Mouse (Mus musculus): Measurements from ENCODE around the gene Efcab11. TPM values are rescaled to one million over a fixed set of nuclear protein-coding genes. Genes with fewer than 3 reads are reported as not detected.
A peak's percentile ranks its signal among the peaks of the same experiment; 100 is the strongest.

Efcab11 gene
- polyA plus RNA-seq, 1 experiment from 2014 or later: 3.6 TPM

- WGBS: 40% methylated on average over 8 of the region's 8 CpGs
- no peak for DNase-seq (ENCODE audit: low spot score)
- Histone ChIP-seq H3K9ac (ENCODE audit: low read length) (no peak overlapping the region), H3K4me3 (ENCODE audit: low read depth, low read length) (peak overlapping the region; percentile 76), H3K27ac (replicated peaks) (no peak overlapping the region), H3K4me1 (replicated peaks; ENCODE audit: control insufficient read depth, insufficient read depth) (no peaks in the 10 kb centered on the region), H3K36me3 (ENCODE audit: control insufficient read depth, insufficient read depth, low read length) (no peaks in the 10 kb centered on the region), H3K4me2 (replicated peaks; ENCODE audit: low read depth) (peak overlapping the region; percentile 94), H3K27me3 (ENCODE audit: control insufficient read depth, insufficient read depth, low read length) (no peaks in the 10 kb centered on the region), H3K9me3 (ENCODE audit: control insufficient read depth, low read length) (no peaks in the 10 kb centered on the region)
- ATAC-seq (ENCODE audit: low FRiP score, low TSS enrichment): no peak
- TF ChIP-seq EP300 (optimal IDR thresholded peaks at IDR 0.05): no peak
- peak; percentile 8; the same call in 1 of the 2 replicates for TF ChIP-seq CTCF (IDR thresholded peaks at IDR 0.05; ENCODE audit: low read depth)
Observed at GRCm38 (mm10) chr12:99885282-99885901, 1.2 kb upstream of the Efcab11 start.

GRCm38 (mm10) chr12:99883713-99884105, 530 bp downstream of the Efcab11 start:
- 0 out of 2 replicates have a peak, but pooled peaks have one; percentile 12 for ATAC-seq (ENCODE audit: low FRiP score, low TSS enrichment)
- DNase-seq (ENCODE audit: low spot score): peak; percentile 27
- peak overlapping the region; percentile 76 for H3K4me3 ChIP-seq (ENCODE audit: low read depth, low read length)
- H3K36me3 ChIP-seq (ENCODE audit: control insufficient read depth, insufficient read depth, low read length): no peaks in the 10 kb centered on the region
- H3K27me3 ChIP-seq (ENCODE audit: control insufficient read depth, insufficient read depth, low read length): no peaks in the 10 kb centered on the region
- no peak for TF ChIP-seq CTCF (IDR thresholded peaks at IDR 0.05; ENCODE audit: low read depth)
- no peak for TF ChIP-seq EP300 (optimal IDR thresholded peaks at IDR 0.05)
- peak overlapping the region; percentile 94 for H3K4me2 ChIP-seq (replicated peaks; ENCODE audit: low read depth)
- peak overlapping the region; percentile 82; the same call in 1 of the 2 replicates for H3K9ac ChIP-seq (ENCODE audit: low read length)
- H3K27ac ChIP-seq (replicated peaks): peak overlapping the region; percentile 42; the same call in 1 of the 2 replicates
- H3K4me1 ChIP-seq (replicated peaks; ENCODE audit: control insufficient read depth, insufficient read depth): no peaks in the 10 kb centered on the region
- H3K9me3 ChIP-seq (ENCODE audit: control insufficient read depth, low read length): no peaks in the 10 kb centered on the region
- under 1% methylated on average over 11 of the region's 11 CpGs for WGBS

- Histone ChIP-seq H3K4me1 (replicated peaks; ENCODE audit: control insufficient read depth, insufficient read depth) (no peaks in the 10 kb centered on the region), H3K4me3 (ENCODE audit: low read depth, low read length) (peak overlapping the region; percentile 76), H3K36me3 (ENCODE audit: control insufficient read depth, insufficient read depth, low read length) (no peaks in the 10 kb centered on the region), H3K27me3 (ENCODE audit: control insufficient read depth, insufficient read depth, low read length) (no peaks in the 10 kb centered on the region), H3K4me2 (replicated peaks; ENCODE audit: low read depth) (peak overlapping the region; percentile 94), H3K9ac (ENCODE audit: low read length) (peak overlapping the region; percentile 82; the same call in 1 of the 2 replicates), H3K9me3 (ENCODE audit: control insufficient read depth, low read length) (no peaks in the 10 kb centered on the region), H3K27ac (replicated peaks) (0 out of 2 replicates have a peak overlapping the region, but pooled peaks have one; percentile 42)
- WGBS: under 1% methylated on average over 38 of the region's 38 CpGs
- peak; percentile 97 for ATAC-seq (ENCODE audit: low FRiP score, low TSS enrichment)
- peak; percentile 93 for DNase-seq (ENCODE audit: low spot score)
- TF ChIP-seq EP300 (optimal IDR thresholded peaks at IDR 0.05): no peak
- no peak for TF ChIP-seq CTCF (IDR thresholded peaks at IDR 0.05; ENCODE audit: low read depth)
Observed at GRCm38 (mm10) chr12:99883000-99883712, 1.1 kb downstream of the Efcab11 start.

GRCm38 (mm10) chr12:99874609-99875008, 9.6 kb downstream of the Efcab11 start:
- Histone ChIP-seq H3K9ac (ENCODE audit: low read length) (no peak overlapping the region), H3K4me1 (replicated peaks; ENCODE audit: control insufficient read depth, insufficient read depth) (no peaks in the 10 kb centered on the region), H3K36me3 (ENCODE audit: control insufficient read depth, insufficient read depth, low read length) (no peaks in the 10 kb centered on the region), H3K27ac (replicated peaks) (no peak overlapping the region), H3K27me3 (ENCODE audit: control insufficient read depth, insufficient read depth, low read length) (no peaks in the 10 kb centered on the region), H3K9me3 (ENCODE audit: control insufficient read depth, low read length) (no peaks in the 10 kb centered on the region), H3K4me3 (ENCODE audit: low read depth, low read length) (no peak overlapping the region), H3K4me2 (replicated peaks; ENCODE audit: low read depth) (no peak overlapping the region)
- DNase-seq (ENCODE audit: low spot score): no peak
- WGBS: 84% methylated on average over 6 of the region's 6 CpGs
- TF ChIP-seq EP300 (optimal IDR thresholded peaks at IDR 0.05): no peak
- no peak for TF ChIP-seq CTCF (IDR thresholded peaks at IDR 0.05; ENCODE audit: low read depth)
- no peak for ATAC-seq (ENCODE audit: low FRiP score, low TSS enrichment)

- H3K4me3 ChIP-seq (ENCODE audit: low read depth, low read length): no peak overlapping the region
- no peaks in the 10 kb centered on the region for H3K27me3 ChIP-seq (ENCODE audit: control insufficient read depth, insufficient read depth, low read length)
- ATAC-seq (ENCODE audit: low FRiP score, low TSS enrichment): no peak
- H3K4me2 ChIP-seq (replicated peaks; ENCODE audit: low read depth): no peak overlapping the region
- no peak overlapping the region for H3K27ac ChIP-seq (replicated peaks)
- H3K36me3 ChIP-seq (ENCODE audit: control insufficient read depth, insufficient read depth, low read length): no peaks in the 10 kb centered on the region
- no peak overlapping the region for H3K9ac ChIP-seq (ENCODE audit: low read length)
- H3K4me1 ChIP-seq (replicated peaks; ENCODE audit: control insufficient read depth, insufficient read depth): no peaks in the 10 kb centered on the region
- WGBS: 57% methylated on average over 3 of the region's 3 CpGs
- H3K9me3 ChIP-seq (ENCODE audit: control insufficient read depth, low read length): no peaks in the 10 kb centered on the region
- DNase-seq (ENCODE audit: low spot score): no peak
- TF ChIP-seq CTCF (IDR thresholded peaks at IDR 0.05; ENCODE audit: low read depth): no peak
- no peak for TF ChIP-seq EP300 (optimal IDR thresholded peaks at IDR 0.05)
Observed at GRCm38 (mm10) chr12:99873443-99873842, 10.8 kb downstream of the Efcab11 start.

- H3K27me3 ChIP-seq (ENCODE audit: control insufficient read depth, insufficient read depth, low read length): no peaks in the 10 kb centered on the region
- H3K27ac ChIP-seq (replicated peaks): no peak overlapping the region
- H3K9ac ChIP-seq (ENCODE audit: low read length): no peak overlapping the region
- TF ChIP-seq CTCF (IDR thresholded peaks at IDR 0.05; ENCODE audit: low read depth) (no peak), EP300 (optimal IDR thresholded peaks at IDR 0.05) (no peak)
- DNase-seq (ENCODE audit: low spot score): no peak
- H3K4me3 ChIP-seq (ENCODE audit: low read depth, low read length): no peak overlapping the region
- H3K36me3 ChIP-seq (ENCODE audit: control insufficient read depth, insufficient read depth, low read length): no peaks in the 10 kb centered on the region
- 92% methylated on average over 1 of the region's 1 CpGs for WGBS
- no peak overlapping the region for H3K4me2 ChIP-seq (replicated peaks; ENCODE audit: low read depth)
- H3K4me1 ChIP-seq (replicated peaks; ENCODE audit: control insufficient read depth, insufficient read depth): no peaks in the 10 kb centered on the region
- H3K9me3 ChIP-seq (ENCODE audit: control insufficient read depth, low read length): no peaks in the 10 kb centered on the region
- no peak for ATAC-seq (ENCODE audit: low FRiP score, low TSS enrichment)
Observed at GRCm38 (mm10) chr12:99868821-99869220, 15.4 kb downstream of the Efcab11 start.
